Mouse (Mus musculus): Measurements from ENCODE around the gene Ubtd1. TPM values are rescaled to one million over a fixed set of nuclear protein-coding genes. Genes with fewer than 3 reads are reported as not detected.

Gene Ubtd1
- total RNA-seq (2021): 10 to 100 TPM; 12.2 to 15.1 TPM

- no peak for DNase-seq (ENCODE audit: low spot score in 2 of 2)
- intact Hi-C loops (cut with DNase I): loop anchor here (2.0 to 5.0 kb wide), 3 partner anchors 36 to 47 kb away; no protein-coding TSS in a partner anchor
Measured at GRCm38 (mm10) chr19:41981595-41981927, at the start of gene Ubtd1. Gene Ubtd1, plus strand, starts transcription at chr19:41981763.

GRCm38 (mm10) chr19:41932686-41933085 is 48.9 kb upstream of the Ubtd1 start:
- peak in 1 of 2 experiments; percentile 28 for DNase-seq (ENCODE audit: low spot score in 2 of 2)
- intact Hi-C loops (cut with DNase I): no loop called here

GRCm38 (mm10) chr19:41933179-41934086 is 48.1 kb upstream of the Ubtd1 start, which contains the start of the genes Exosc1 and Zdhhc16:
Gene Exosc1, minus strand, starts transcription at chr19:41933423.
Gene Zdhhc16, plus strand, starts transcription at chr19:41933480.
- intact Hi-C loops (cut with DNase I): loop anchor here (2.0 kb wide), 1 partner anchor 47 kb away; the partner anchor contains the start of genes Mms19 and Ubtd1
- DNase-seq (ENCODE audit: low spot score in 2 of 2): peak; percentile 99

GRCm38 (mm10) chr19:41934124-41934523 is 47.4 kb upstream of the Ubtd1 start:
- intact Hi-C loops (cut with DNase I): loop anchor here (2.0 kb wide), 1 partner anchor 47 kb away; the partner anchor contains the start of genes Mms19 and Ubtd1
- DNase-seq (ENCODE audit: low spot score in 2 of 2): no peak

- intact Hi-C loops (cut with DNase I): loop anchor here (2.0 kb wide), 1 partner anchor 45 kb away; the partner anchor contains the start of genes Mms19 and Ubtd1
- DNase-seq (ENCODE audit: low spot score in 2 of 2): no peak
Measured at GRCm38 (mm10) chr19:41935921-41936320, 45.6 kb upstream of the Ubtd1 start.

GRCm38 (mm10) chr19:41938539-41938938 is 43.0 kb upstream of the Ubtd1 start:
- DNase-seq (ENCODE audit: low spot score in 2 of 2): no peak
- intact Hi-C loops (cut with DNase I): no loop called here

GRCm38 (mm10) chr19:41943841-41944240 is 37.7 kb upstream of the Ubtd1 start:
- intact Hi-C loops (cut with DNase I): no loop called here
- DNase-seq (ENCODE audit: low spot score in 2 of 2): no peak

- intact Hi-C loops (cut with DNase I): loop anchor here (5.0 kb wide), 1 partner anchor 75 kb away; no protein-coding TSS in a partner anchor
- no peak for DNase-seq (ENCODE audit: low spot score in 2 of 2)
Measured at GRCm38 (mm10) chr19:41952287-41952686, 29.3 kb upstream of the Ubtd1 start.

- no peak for DNase-seq (ENCODE audit: low spot score in 2 of 2)
- intact Hi-C loops (cut with DNase I): loop anchor here (5.0 kb wide), 1 partner anchor 74 kb away; no protein-coding TSS in a partner anchor
Measured at GRCm38 (mm10) chr19:41953574-41953973, 28.0 kb upstream of the Ubtd1 start.

GRCm38 (mm10) chr19:41969618-41970017 is 11.9 kb upstream of the Ubtd1 start:
- intact Hi-C loops (cut with DNase I): no loop called here
- DNase-seq (ENCODE audit: low spot score in 2 of 2): no peak

GRCm38 (mm10) chr19:41973891-41974794 is 7.4 kb upstream of the Ubtd1 start:
- intact Hi-C loops (cut with DNase I): no loop called here
- peak; percentile 50 to 51 for DNase-seq (ENCODE audit: low spot score in 2 of 2)

- intact Hi-C loops (cut with DNase I): loop anchor here (2.0 to 5.0 kb wide), 3 partner anchors 37 to 46 kb away; no protein-coding TSS in a partner anchor
- peak in 1 of 2 experiments; percentile 16 for DNase-seq (ENCODE audit: low spot score in 2 of 2)
Measured at GRCm38 (mm10) chr19:41980422-41980818, 1.1 kb upstream of the Ubtd1 start.

- peak; percentile 99 for DNase-seq (ENCODE audit: low spot score in 2 of 2)
- intact Hi-C loops (cut with DNase I): loop anchor here (2.0 to 5.0 kb wide), 3 partner anchors 36 to 46 kb away; no protein-coding TSS in a partner anchor
Measured at GRCm38 (mm10) chr19:41980819-41981594, 556 bp upstream of the Ubtd1 start, which contains the start of gene Mms19. Gene Mms19, minus strand, starts transcription at chr19:41981157.

- intact Hi-C loops (cut with DNase I): loop anchor here (2.0 to 5.0 kb wide), 3 partner anchors 35 to 47 kb away; no protein-coding TSS in a partner anchor
- peak in 1 of 2 experiments; percentile 33 for DNase-seq (ENCODE audit: low spot score in 2 of 2)
Measured at GRCm38 (mm10) chr19:41981931-41982790, 598 bp downstream of the Ubtd1 start.

- intact Hi-C loops (cut with DNase I): loop anchor here (5.0 kb wide), 1 partner anchor 35 kb away; no protein-coding TSS in a partner anchor
Measured at GRCm38 (mm10) chr19:41982791-41983150, 1.2 kb downstream of the Ubtd1 start.

GRCm38 (mm10) chr19:41985994-41986393 is 4.4 kb downstream of the Ubtd1 start:
- intact Hi-C loops (cut with DNase I): loop anchor here (2.0 kb wide), 1 partner anchor 39 kb away; no protein-coding TSS in a partner anchor
- DNase-seq (ENCODE audit: low spot score in 2 of 2): no peak

More at GRCm38 (mm10) chr19:41982791-41983150, 1.2 kb downstream of the Ubtd1 start:
- DNase-seq (ENCODE audit: low spot score in 2 of 2): no peak

- no peak for DNase-seq (ENCODE audit: low spot score in 2 of 2)
- intact Hi-C loops (cut with DNase I): loop anchor here (2.0 kb wide), 1 partner anchor 38 kb away; no protein-coding TSS in a partner anchor
Measured at GRCm38 (mm10) chr19:41987206-41987605, 5.6 kb downstream of the Ubtd1 start.
